Mouse (Mus musculus) cortical plate, adult 2 months (tissue): ENCODE data around the gene Saxo2. TPM values are rescaled to one million over a fixed set of nuclear protein-coding genes. Genes with fewer than 3 reads are reported as not detected.

Source experiments
- H3K27ac ChIP-seq: fragments of 200-500 bp; 2 replicates; pipeline ENCODE4 v1.5.1; 2012; ENCODE audit warnings: low read length, control low read depth, inconsistent platforms; ENCODE audit not compliant: insufficient read depth
- H3K4me1 ChIP-seq: fragments of 200-500 bp; 2 replicates; pipeline ENCODE4 v1.6.1; 2011; ENCODE audit warnings: low read length; ENCODE audit not compliant: control insufficient read depth, insufficient read depth
- H3K4me3 ChIP-seq: fragments of 200-500 bp; 2 replicates; pipeline ENCODE4 v1.5.1; 2011; ENCODE audit warnings: mild to moderate bottlenecking, low read length, control low read depth; ENCODE audit not compliant: insufficient read depth
- CTCF ChIP-seq: fragments of 200-500 bp; IDR thresholded peaks from 2 replicates; pipeline ENCODE4 v1.5.1; 2011; ENCODE audit warnings: mild to moderate bottlenecking, control low read depth, low read length; ENCODE audit not compliant: insufficient read depth; ENCODE audit errors: extremely low read depth
- POLR2A ChIP-seq: fragments of 200-500 bp; IDR thresholded peaks from 2 replicates; pipeline ENCODE4 v1.6.1; 2011; ENCODE audit warnings: mild to moderate bottlenecking, low read length, control low read depth; ENCODE audit not compliant: insufficient read depth; ENCODE audit errors: extremely low read depth
- polyA plus RNA-seq: library from polyadenylated mRNA; depleted of rRNA; stranded (reverse); fragments of >200 nt; gene quantifications from 2 replicates; pipeline ENCODE4 v1.2.3, GENCODE M21; 2012; rRNA removed

Saxo2 gene
- polyA plus RNA-seq = 11.8 and 14.3 TPM in 2 replicates

GRCm38 (mm10) chr7:82648353-82649080 lies at the start of gene Saxo2, which contains the start of gene Efl1:
Gene Saxo2 (minus strand): TSS chr7:82648528.
Gene Efl1 (plus strand): TSS chr7:82648614.
- peak within 1 kb of the TSS; percentile 63 for H3K4me3 ChIP-seq
- peaks cover 3% of the 10 kb centered on the region; the same call in 1 of the 2 replicates for H3K4me1 ChIP-seq
- no peak for TF ChIP-seq CTCF
- 0 out of 2 replicates have a peak, but pooled peaks have one; percentile 41 for TF ChIP-seq POLR2A
- H3K27ac ChIP-seq = no peak within 1 kb of the TSS

- no peak overlapping the region for H3K4me3 ChIP-seq
- H3K27ac ChIP-seq = no peak overlapping the region
- TF ChIP-seq CTCF (peak; percentile 33), POLR2A (no peak)
- H3K4me1 ChIP-seq = no peaks in the 10 kb centered on the region
Measured at GRCm38 (mm10) chr7:82697668-82698067, 49.3 kb upstream of the Saxo2 start.

- no peak overlapping the region for H3K4me3 ChIP-seq
- H3K4me1 ChIP-seq = peaks cover 3% of the 10 kb centered on the region; the same call in 1 of the 2 replicates
- TF ChIP-seq POLR2A (no peak), CTCF (no peak)
- H3K27ac ChIP-seq = no peak overlapping the region
Measured at GRCm38 (mm10) chr7:82691021-82691738, 42.9 kb upstream of the Saxo2 start.

- no peak for TF ChIP-seq POLR2A
- TF ChIP-seq CTCF = no peak
- Histone ChIP-seq H3K4me1 (peaks cover 3% of the 10 kb centered on the region; the same call in 1 of the 2 replicates), H3K27ac (no peak overlapping the region), H3K4me3 (no peak overlapping the region)
Measured at GRCm38 (mm10) chr7:82688736-82689135, 40.4 kb upstream of the Saxo2 start.

- TF ChIP-seq POLR2A (no peak), CTCF (no peak)
- no peaks in the 10 kb centered on the region for H3K4me1 ChIP-seq
- no peak overlapping the region for H3K27ac ChIP-seq
- no peak overlapping the region for H3K4me3 ChIP-seq
Measured at GRCm38 (mm10) chr7:82679901-82680300, 31.6 kb upstream of the Saxo2 start.

- no peaks in the 10 kb centered on the region for H3K4me1 ChIP-seq
- H3K4me3 ChIP-seq = no peak overlapping the region
- H3K27ac ChIP-seq = no peak overlapping the region
- TF ChIP-seq POLR2A (no peak), CTCF (peak; percentile 61)
Measured at GRCm38 (mm10) chr7:82676834-82677233, 28.5 kb upstream of the Saxo2 start.

GRCm38 (mm10) chr7:82676001-82676400 lies 27.7 kb upstream of the Saxo2 start:
- TF ChIP-seq CTCF (no peak), POLR2A (no peak)
- no peaks in the 10 kb centered on the region for H3K4me1 ChIP-seq
- H3K27ac ChIP-seq = no peak overlapping the region
- H3K4me3 ChIP-seq = no peak overlapping the region

- Histone ChIP-seq H3K4me1 (no peaks in the 10 kb centered on the region), H3K27ac (peak overlapping the region; percentile 40), H3K4me3 (no peak overlapping the region)
- TF ChIP-seq POLR2A = no peak
- no peak for TF ChIP-seq CTCF
Measured at GRCm38 (mm10) chr7:82664604-82665003, 16.3 kb upstream of the Saxo2 start.

GRCm38 (mm10) chr7:82649081-82649445 lies 735 bp upstream of the Saxo2 start:
- H3K4me3 ChIP-seq = peak overlapping the region; percentile 63
- peaks cover 3% of the 10 kb centered on the region; the same call in 1 of the 2 replicates for H3K4me1 ChIP-seq
- H3K27ac ChIP-seq = no peak overlapping the region
- TF ChIP-seq CTCF = no peak
- TF ChIP-seq POLR2A = no peak
